Mouse (Mus musculus) hindbrain, postnatal 0 days (tissue): ENCODE data around the gene Rps3. TPM values are rescaled to one million over a fixed set of nuclear protein-coding genes. Genes with fewer than 3 reads are reported as not detected.
"Not testable (repeated sequence)": the region's sequence is repeated elsewhere in the genome, so short reads cannot be mapped to it uniquely, and the experiment has no call there.

Experiments
- ATAC-seq: fragments of 200-750 bp; cut with Nextera tagmentation; 2 replicates; pipeline ENCODE4 v1.8.0; 2017; ENCODE audit warnings: mild to moderate bottlenecking, moderate TSS enrichment, moderate library complexity
- DNase-seq: peaks from one replicate; pipeline ENCODE4 v3.0.0-alpha.2; 2015; ENCODE audit warnings: low spot score
- H3K27ac ChIP-seq: fragments of 300-500 bp; sonication (generic); 2 replicates; pipeline ENCODE4 v1.5.1; 2014; ENCODE audit warnings: mild to moderate bottlenecking
- H3K27me3 ChIP-seq: fragments of 300-500 bp; sonication (generic); 2 replicates; pipeline ENCODE4 v1.6.1; 2014; ENCODE audit warnings: low read length, mixed read lengths; ENCODE audit not compliant: insufficient read depth
- H3K36me3 ChIP-seq: fragments of 300-500 bp; sonication (generic); 2 replicates; pipeline ENCODE4 v1.6.1; 2014; ENCODE audit warnings: low read length, mixed read lengths; ENCODE audit not compliant: insufficient read depth
- H3K4me1 ChIP-seq: fragments of 300-500 bp; sonication (generic); 2 replicates; pipeline ENCODE4 v1.6.1; 2014; ENCODE audit warnings: antibody characterized with exemption, low read length, mixed read lengths; ENCODE audit not compliant: insufficient read depth
- H3K4me2 ChIP-seq: fragments of 300-500 bp; sonication (generic); 2 replicates; pipeline ENCODE4 v1.6.1; 2014; ENCODE audit warnings: low read depth, mild to moderate bottlenecking, low read length, moderate library complexity, mixed read lengths
- H3K4me3 ChIP-seq: fragments of 300-500 bp; sonication (generic); 2 replicates; pipeline ENCODE4 v1.5.1; 2014; ENCODE audit warnings: low read length
- H3K9ac ChIP-seq: fragments of 300-500 bp; sonication (generic); replicated peaks from 2 replicates; pipeline ENCODE4 v1.6.1; 2014; ENCODE audit warnings: mild to moderate bottlenecking, low read length, moderate library complexity, mixed read lengths
- H3K9me3 ChIP-seq: fragments of 300-500 bp; sonication (generic); 2 replicates; pipeline ENCODE4 v1.6.1; 2016; ENCODE audit warnings: low read length, mixed read lengths
- CTCF ChIP-seq: IDR thresholded peaks from 2 replicates; pipeline ENCODE4 v1.5.1; 2016; ENCODE audit warnings: antibody characterized with exemption, control low read depth, low read depth
- WGBS: fragments of 180-500 bp; shearing (Covaris S2); extraction: QIAGEN DNeasy Blood & Tissue Kit; methylation state at CpG from one replicate; pipeline ENCODE4 v1.1.7; 2014; 5-methylcytosine and 5-hydroxymethylcytosine counted together
- polyA plus RNA-seq: library from polyadenylated mRNA; unstranded; fragments of >200 nt; fragmentation: Nextera tagmentation; extraction: Ambion mirVana; gene quantifications from 2 replicates; pipeline ENCODE4 v1.2.1, GENCODE M21; 2015
- total RNA-seq: library from RNA; depleted of rRNA; stranded (reverse); fragments of >200 nt; gene quantifications from 2 replicates; pipeline ENCODE4 v1.2.3, GENCODE M21; 2014

Rps3 gene
- total and polyA plus RNA-seq, 2 experiments from 2014 or later, result 459 to 526 TPM

- no peaks in the 10 kb centered on the region for H3K9me3 ChIP-seq
- H3K36me3 ChIP-seq, result no peaks in the 10 kb centered on the region
- ATAC-seq (no peak), DNase-seq (no peak)
- 67% methylated on average over 4 of the region's 4 CpGs for WGBS
- H3K9ac ChIP-seq, result no peak overlapping the region
- H3K4me1 ChIP-seq, result no peaks in the 10 kb centered on the region
- TF ChIP-seq CTCF, result no peak
- H3K4me3 ChIP-seq, result no peak overlapping the region
- H3K27ac ChIP-seq, result no peak overlapping the region
- no peaks in the 10 kb centered on the region for H3K27me3 ChIP-seq
- no peak overlapping the region for H3K4me2 ChIP-seq
Observed at GRCm38 (mm10) chr7:99518954-99519644, 35.6 kb upstream of the Rps3 start.

GRCm38 (mm10) chr7:99516814-99517157, 33.2 kb upstream of the Rps3 start:
- no peak overlapping the region for H3K27ac ChIP-seq
- H3K4me2 ChIP-seq, result no peak overlapping the region
- no peak overlapping the region for H3K4me3 ChIP-seq
- 91% methylated on average over 3 of the region's 3 CpGs for WGBS
- DNase-seq (no peak), ATAC-seq (no peak)
- no peaks in the 10 kb centered on the region for H3K36me3 ChIP-seq
- no peaks in the 10 kb centered on the region for H3K27me3 ChIP-seq
- no peaks in the 10 kb centered on the region for H3K9me3 ChIP-seq
- TF ChIP-seq CTCF, result no peak
- no peaks in the 10 kb centered on the region for H3K4me1 ChIP-seq
- H3K9ac ChIP-seq, result no peak overlapping the region

- DNase-seq (no peak), ATAC-seq (no peak)
- Histone ChIP-seq H3K4me2 (no peak overlapping the region), H3K27ac (no peak overlapping the region), H3K27me3 (no peaks in the 10 kb centered on the region), H3K9me3 (no peaks in the 10 kb centered on the region), H3K36me3 (no peaks in the 10 kb centered on the region), H3K9ac (no peak overlapping the region), H3K4me1 (no peaks in the 10 kb centered on the region), H3K4me3 (no peak overlapping the region)
- WGBS, result 82% methylated on average over 9 of the region's 9 CpGs
- TF ChIP-seq CTCF, result no peak
Observed at GRCm38 (mm10) chr7:99516092-99516813, 32.7 kb upstream of the Rps3 start.

DNA sequence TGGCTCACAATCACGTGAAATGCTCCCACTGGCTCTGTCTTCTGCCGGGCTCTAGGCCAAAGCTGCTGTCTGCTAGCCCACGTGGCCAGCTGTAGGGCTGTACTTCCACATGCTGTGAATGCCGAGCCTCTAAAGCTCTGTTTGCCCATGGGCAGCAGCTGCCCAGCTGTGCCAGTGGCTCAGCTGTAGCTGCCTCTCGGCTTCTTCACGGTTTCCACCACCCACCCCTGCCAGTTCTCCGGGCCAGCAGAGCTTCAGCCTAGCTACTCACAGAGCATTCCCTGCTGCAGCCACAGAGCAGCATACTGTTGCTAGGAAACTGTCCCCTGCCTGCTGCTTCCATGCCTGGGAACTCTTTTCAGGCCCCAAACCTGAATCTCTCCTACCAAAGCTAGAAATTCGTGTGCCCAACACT, 26.6 kb upstream of the Rps3 start:
- no peak for TF ChIP-seq CTCF
- H3K9me3 ChIP-seq, result no peaks in the 10 kb centered on the region
- ATAC-seq (peak; percentile 96), DNase-seq (peak; percentile 80)
- H3K9ac ChIP-seq, result no peak overlapping the region
- H3K27ac ChIP-seq, result peak overlapping the region; percentile 62
- under 1% methylated on average over 8 of the region's 8 CpGs for WGBS
- H3K4me2 ChIP-seq, result peak overlapping the region; percentile 23
- peaks cover 5% of the 10 kb centered on the region; the same call in 1 of the 2 replicates for H3K4me1 ChIP-seq
- no peaks in the 10 kb centered on the region for H3K27me3 ChIP-seq
- H3K4me3 ChIP-seq, result no peak overlapping the region
- H3K36me3 ChIP-seq, result no peaks in the 10 kb centered on the region

DNA sequence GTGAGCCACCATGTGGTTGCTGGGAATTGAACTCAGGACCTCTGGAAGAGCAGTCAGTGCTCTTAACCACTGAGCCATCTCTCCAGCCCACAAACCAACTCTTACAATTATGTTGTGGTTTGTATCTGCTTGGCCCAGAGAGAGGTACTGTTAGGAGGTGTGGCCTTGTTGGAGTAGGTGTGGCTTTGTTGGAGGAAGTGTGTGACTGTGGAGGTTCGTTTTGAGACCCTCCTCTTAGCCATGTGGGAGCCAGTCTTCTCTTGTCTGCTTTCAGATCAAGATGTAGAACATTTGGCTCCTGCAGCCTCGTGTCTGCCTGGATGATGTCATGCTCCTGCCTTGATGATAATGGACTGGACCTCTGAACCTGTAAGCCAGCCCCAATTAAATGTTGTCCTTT, 24.6 kb upstream of the Rps3 start:
- H3K27me3 ChIP-seq, H3K27ac ChIP-seq, DNase-seq, H3K9me3 ChIP-seq, ATAC-seq, H3K4me2 ChIP-seq, H3K4me1 ChIP-seq, H3K4me3 ChIP-seq, H3K9ac ChIP-seq, H3K36me3 ChIP-seq: not testable (repeated sequence)
- WGBS, result 25% methylated on average over 2 of the region's 2 CpGs

GRCm38 (mm10) chr7:99504556-99504955, 21.0 kb upstream of the Rps3 start:
- H3K9me3 ChIP-seq, result no peaks in the 10 kb centered on the region
- H3K9ac ChIP-seq, result no peak overlapping the region
- no peak overlapping the region for H3K4me2 ChIP-seq
- ATAC-seq (no peak), DNase-seq (no peak)
- H3K36me3 ChIP-seq, result no peaks in the 10 kb centered on the region
- no peaks in the 10 kb centered on the region for H3K4me1 ChIP-seq
- no peak overlapping the region for H3K4me3 ChIP-seq
- TF ChIP-seq CTCF, result no peak
- no peak overlapping the region for H3K27ac ChIP-seq
- H3K27me3 ChIP-seq, result no peaks in the 10 kb centered on the region

GRCm38 (mm10) chr7:99501148-99501547, 17.6 kb upstream of the Rps3 start:
- H3K9me3 ChIP-seq, result no peaks in the 10 kb centered on the region
- ATAC-seq, result no peak
- H3K4me1 ChIP-seq, result no peaks in the 10 kb centered on the region
- TF ChIP-seq CTCF, result no peak
- no peak for DNase-seq
- no peaks in the 10 kb centered on the region for H3K27me3 ChIP-seq
- H3K27ac ChIP-seq, result no peak overlapping the region
- 58% methylated on average over 1 of the region's 1 CpGs for WGBS
- H3K9ac ChIP-seq, result no peak overlapping the region
- H3K36me3 ChIP-seq, result no peaks in the 10 kb centered on the region
- no peak overlapping the region for H3K4me3 ChIP-seq
- no peak overlapping the region for H3K4me2 ChIP-seq
